Mouse (Mus musculus) neural tube, embryonic 13.5 days (tissue): ENCODE measurements around the gene Arhgef18. TPM values are rescaled to one million over a fixed set of nuclear protein-coding genes. Genes with fewer than 3 reads are reported as not detected.

Experiments
- ATAC-seq: fragments of 200-750 bp; cut with Nextera tagmentation; 2 replicates; pipeline ENCODE4 v1.8.0; 2017; ENCODE audit warnings: low read depth, mild to moderate bottlenecking, moderate TSS enrichment, moderate library complexity
- H3K27ac ChIP-seq: fragments of 300-500 bp; sonication (generic); replicated peaks from 2 replicates; pipeline ENCODE4 v1.5.1; 2015; ENCODE audit warnings: moderate library complexity, mild to moderate bottlenecking, inconsistent platforms
- H3K27me3 ChIP-seq: fragments of 300-500 bp; sonication (generic); 2 replicates; pipeline ENCODE4 v1.6.1; 2015; ENCODE audit warnings: mild to moderate bottlenecking, inconsistent platforms
- H3K36me3 ChIP-seq: fragments of 300-500 bp; sonication (generic); 2 replicates; pipeline ENCODE4 v1.6.1; 2015; ENCODE audit warnings: mild to moderate bottlenecking, inconsistent platforms
- H3K4me1 ChIP-seq: fragments of 300-500 bp; sonication (generic); replicated peaks from 2 replicates; pipeline ENCODE4 v1.6.1; 2015; ENCODE audit warnings: inconsistent platforms
- H3K4me2 ChIP-seq: fragments of 300-500 bp; sonication (generic); 2 replicates; pipeline ENCODE4 v1.6.1; 2015; ENCODE audit warnings: inconsistent platforms, mild to moderate bottlenecking, moderate library complexity
- H3K4me3 ChIP-seq: fragments of 300-500 bp; sonication (generic); 2 replicates; pipeline ENCODE4 v1.5.1; 2015; ENCODE audit warnings: mild to moderate bottlenecking, inconsistent platforms
- H3K9ac ChIP-seq: fragments of 300-500 bp; sonication (generic); 2 replicates; pipeline ENCODE4 v1.6.1; 2015; ENCODE audit warnings: moderate library complexity, mild to moderate bottlenecking, inconsistent platforms
- H3K9me3 ChIP-seq: fragments of 300-500 bp; sonication (generic); 2 replicates; pipeline ENCODE4 v1.6.1; 2016; ENCODE audit warnings: inconsistent platforms
- WGBS: fragments of 180-500 bp; shearing (Covaris S2); methylation state at CpG from one replicate; pipeline ENCODE4 v1.1.7; 2015; 5-methylcytosine and 5-hydroxymethylcytosine counted together
- polyA plus RNA-seq: library from polyadenylated mRNA; unstranded; fragments of >200 nt; fragmentation: Nextera tagmentation; extraction: Ambion mirVana; gene quantifications from 2 replicates; pipeline ENCODE4 v1.2.1, GENCODE M21; 2015

Gene Arhgef18
- polyA plus RNA-seq, 1 experiment from 2014 or later: 9.2 TPM

- Histone ChIP-seq H3K9me3 (no peaks in the 10 kb centered on the region), H3K9ac (no peak overlapping the region), H3K4me1 (no peaks in the 10 kb centered on the region), H3K4me2 (no peak overlapping the region), H3K36me3 (no peaks in the 10 kb centered on the region), H3K4me3 (no peak overlapping the region), H3K27me3 (no peaks in the 10 kb centered on the region), H3K27ac (no peak overlapping the region)
- ATAC-seq: no peak
- 89% methylated on average over 5 of the region's 5 CpGs for WGBS
These were observed 25.7 kb upstream of the Arhgef18 start for GRCm38 (mm10) chr8:3367086-3367485.

GRCm38 (mm10) chr8:3368091-3368490, 24.7 kb upstream of the Arhgef18 start:
- Histone ChIP-seq H3K4me3 (no peak overlapping the region), H3K27me3 (no peaks in the 10 kb centered on the region), H3K9me3 (no peaks in the 10 kb centered on the region), H3K9ac (no peak overlapping the region), H3K4me1 (no peaks in the 10 kb centered on the region), H3K4me2 (no peak overlapping the region), H3K36me3 (no peaks in the 10 kb centered on the region), H3K27ac (no peak overlapping the region)
- 91% methylated on average over 1 of the region's 1 CpGs for WGBS
- no peak for ATAC-seq

GRCm38 (mm10) chr8:3375748-3376147, 17.1 kb upstream of the Arhgef18 start:
- Histone ChIP-seq H3K9ac (no peak overlapping the region), H3K4me1 (no peaks in the 10 kb centered on the region), H3K27me3 (no peaks in the 10 kb centered on the region), H3K4me3 (no peak overlapping the region), H3K27ac (no peak overlapping the region), H3K4me2 (no peak overlapping the region), H3K9me3 (no peaks in the 10 kb centered on the region; the same call in 1 of the 2 replicates), H3K36me3 (no peaks in the 10 kb centered on the region)
- ATAC-seq: no peak

GRCm38 (mm10) chr8:3376641-3377274, 16.0 kb upstream of the Arhgef18 start:
- no peaks in the 10 kb centered on the region for H3K4me1 ChIP-seq
- ATAC-seq: no peak
- no peak overlapping the region for H3K27ac ChIP-seq
- H3K4me2 ChIP-seq: no peak overlapping the region
- H3K9me3 ChIP-seq: no peaks in the 10 kb centered on the region; the same call in 1 of the 2 replicates
- H3K27me3 ChIP-seq: no peaks in the 10 kb centered on the region
- H3K9ac ChIP-seq: no peak overlapping the region
- 68% methylated on average over 11 of the region's 11 CpGs for WGBS
- no peaks in the 10 kb centered on the region for H3K36me3 ChIP-seq
- no peak overlapping the region for H3K4me3 ChIP-seq

GRCm38 (mm10) chr8:3387286-3387685, 5.5 kb upstream of the Arhgef18 start:
- H3K4me3 ChIP-seq: no peak overlapping the region
- H3K9ac ChIP-seq: no peak overlapping the region
- no peak; the same call in 1 of the 2 replicates for ATAC-seq
- H3K27ac ChIP-seq: no peak overlapping the region
- H3K36me3 ChIP-seq: no peaks in the 10 kb centered on the region
- H3K27me3 ChIP-seq: no peaks in the 10 kb centered on the region
- H3K9me3 ChIP-seq: no peaks in the 10 kb centered on the region
- WGBS: 34% methylated on average over 6 of the region's 6 CpGs
- 0 out of 2 replicates have a peak, but pooled peaks cover 2% of the 10 kb centered on the region for H3K4me1 ChIP-seq
- no peak overlapping the region for H3K4me2 ChIP-seq

GRCm38 (mm10) chr8:3388591-3389338, 4.0 kb upstream of the Arhgef18 start:
- ATAC-seq: no peak
- no peaks in the 10 kb centered on the region for H3K36me3 ChIP-seq
- no peak overlapping the region for H3K27ac ChIP-seq
- H3K4me1 ChIP-seq: peaks cover 11% of the 10 kb centered on the region
- no peak overlapping the region for H3K4me3 ChIP-seq
- no peak overlapping the region for H3K9ac ChIP-seq
- no peaks in the 10 kb centered on the region for H3K9me3 ChIP-seq
- no peaks in the 10 kb centered on the region for H3K27me3 ChIP-seq
- WGBS: 75% methylated on average over 9 of the region's 9 CpGs
- H3K4me2 ChIP-seq: no peak overlapping the region

- 90% methylated on average over 1 of the region's 1 CpGs for WGBS
- Histone ChIP-seq H3K36me3 (no peaks in the 10 kb centered on the region), H3K4me1 (peaks cover 18% of the 10 kb centered on the region), H3K4me3 (no peak overlapping the region), H3K4me2 (no peak overlapping the region), H3K9ac (no peak overlapping the region), H3K9me3 (no peaks in the 10 kb centered on the region), H3K27ac (no peak overlapping the region), H3K27me3 (no peaks in the 10 kb centered on the region)
- no peak for ATAC-seq
These were observed 3.3 kb upstream of the Arhgef18 start for GRCm38 (mm10) chr8:3389506-3389905.

GRCm38 (mm10) chr8:3392293-3392692, 513 bp upstream of the Arhgef18 start:
- Histone ChIP-seq H3K4me3 (peak overlapping the region; percentile 69), H3K27ac (no peak overlapping the region), H3K4me1 (peaks cover 43% of the 10 kb centered on the region), H3K27me3 (no peaks in the 10 kb centered on the region), H3K4me2 (peak overlapping the region; percentile 77), H3K36me3 (peaks cover 5% of the 10 kb centered on the region; the same call in 1 of the 2 replicates), H3K9me3 (no peaks in the 10 kb centered on the region), H3K9ac (peak overlapping the region; percentile 84)
- 55% methylated on average over 4 of the region's 4 CpGs for WGBS
- no peak for ATAC-seq

GRCm38 (mm10) chr8:3394600-3394999, 1.8 kb downstream of the Arhgef18 start:
- no peaks in the 10 kb centered on the region for H3K27me3 ChIP-seq
- peak overlapping the region; percentile 9; the same call in 1 of the 2 replicates for H3K4me3 ChIP-seq
- no peak overlapping the region for H3K9ac ChIP-seq
- H3K27ac ChIP-seq: peak overlapping the region; percentile 75; the same call in 1 of the 2 replicates
- H3K4me2 ChIP-seq: peak overlapping the region; percentile 77
- H3K9me3 ChIP-seq: no peaks in the 10 kb centered on the region
- WGBS: 7% methylated on average over 6 of the region's 6 CpGs
- peaks cover 15% of the 10 kb centered on the region; the same call in 1 of the 2 replicates for H3K36me3 ChIP-seq
- no peak for ATAC-seq
- H3K4me1 ChIP-seq: peaks cover 44% of the 10 kb centered on the region

GRCm38 (mm10) chr8:3395246-3395645, 2.4 kb downstream of the Arhgef18 start:
- Histone ChIP-seq H3K36me3 (peaks cover 15% of the 10 kb centered on the region; the same call in 1 of the 2 replicates), H3K9me3 (no peaks in the 10 kb centered on the region), H3K4me2 (peak overlapping the region; percentile 77), H3K27me3 (no peaks in the 10 kb centered on the region), H3K4me3 (peak overlapping the region; percentile 9; the same call in 1 of the 2 replicates), H3K27ac (peak overlapping the region; percentile 75), H3K4me1 (peaks cover 44% of the 10 kb centered on the region), H3K9ac (0 out of 2 replicates have a peak overlapping the region, but pooled peaks have one; percentile 43)
- WGBS: 10% methylated on average over 4 of the region's 4 CpGs
- ATAC-seq: no peak

GRCm38 (mm10) chr8:3397597-3397996, 4.8 kb downstream of the Arhgef18 start:
- no peak overlapping the region for H3K9ac ChIP-seq
- whole genome bisulfite sequencing: 90% methylated on average over 3 of the region's 3 CpGs

GRCm38 (mm10) chr8:3400509-3400908, 7.7 kb downstream of the Arhgef18 start:
- H3K4me3 ChIP-seq: no peak overlapping the region
- peaks cover 16% of the 10 kb centered on the region for H3K4me1 ChIP-seq
- peaks cover 26% of the 10 kb centered on the region for H3K36me3 ChIP-seq
- WGBS: 42% methylated on average over 2 of the region's 2 CpGs
- H3K4me2 ChIP-seq: no peak overlapping the region
- H3K27ac ChIP-seq: no peak overlapping the region
- ATAC-seq: no peak
- no peak overlapping the region for H3K9ac ChIP-seq
- no peaks in the 10 kb centered on the region for H3K27me3 ChIP-seq
- no peaks in the 10 kb centered on the region for H3K9me3 ChIP-seq

More at GRCm38 (mm10) chr8:3397597-3397996, 4.8 kb downstream of the Arhgef18 start:
- Histone ChIP-seq H3K36me3 (peaks cover 26% of the 10 kb centered on the region), H3K27ac (no peak overlapping the region), H3K4me1 (peaks cover 39% of the 10 kb centered on the region), H3K4me3 (no peak overlapping the region), H3K4me2 (no peak overlapping the region), H3K9me3 (no peaks in the 10 kb centered on the region), H3K27me3 (no peaks in the 10 kb centered on the region)
- no peak for ATAC-seq
